Mouse (Mus musculus) liver, embryonic 11.5 days (tissue): Measurements from ENCODE around the gene Btbd35f21. TPM values are rescaled to one million over a fixed set of nuclear protein-coding genes. Genes with fewer than 3 reads are reported as not detected.
"Not testable (repeated sequence)": the region's sequence is repeated elsewhere in the genome, so short reads cannot be mapped to it uniquely, and the experiment has no call there.

Experiments
- ATAC-seq: fragments of 200-750 bp; cut with Nextera tagmentation; replicated peaks from 2 replicates; pipeline ENCODE4 v1.8.0; 2017; ENCODE audit warnings: moderate number of reproducible peaks, mild to moderate bottlenecking, moderate TSS enrichment, moderate library complexity; ENCODE audit not compliant: low FRiP score
- DNase-seq: peaks from one replicate; pipeline ENCODE4 v3.0.0-alpha.2; 2017; ENCODE audit warnings: low spot score
- H3K27ac ChIP-seq: fragments of 300-500 bp; sonication (generic); 2 replicates; pipeline ENCODE4 v1.5.1; 2014; ENCODE audit warnings: mild to moderate bottlenecking, low read depth, low read length, control low read depth
- H3K27me3 ChIP-seq: fragments of 300-500 bp; sonication (generic); replicated peaks from 2 replicates; pipeline ENCODE4 v1.6.1; 2014; ENCODE audit warnings: low read length, mixed read lengths; ENCODE audit not compliant: control insufficient read depth, insufficient read depth
- H3K36me3 ChIP-seq: fragments of 300-500 bp; sonication (generic); 2 replicates; pipeline ENCODE4 v1.6.1; 2014; ENCODE audit warnings: mild to moderate bottlenecking, low read length, moderate library complexity, mixed read lengths; ENCODE audit not compliant: control insufficient read depth, insufficient read depth
- H3K4me1 ChIP-seq: fragments of 300-500 bp; sonication (generic); replicated peaks from 2 replicates; pipeline ENCODE4 v1.6.1; 2014; ENCODE audit warnings: low read length, mixed read lengths; ENCODE audit not compliant: control insufficient read depth, insufficient read depth
- H3K4me2 ChIP-seq: fragments of 300-500 bp; sonication (generic); 2 replicates; pipeline ENCODE4 v1.6.1; 2014; ENCODE audit warnings: mild to moderate bottlenecking, control low read depth, moderate library complexity
- H3K4me3 ChIP-seq: fragments of 300-500 bp; sonication (generic); 2 replicates; pipeline ENCODE4 v1.5.1; 2014; ENCODE audit warnings: low read depth, low read length, control low read depth
- H3K9ac ChIP-seq: fragments of 300-500 bp; sonication (generic); 2 replicates; pipeline ENCODE4 v1.6.1; 2014; ENCODE audit warnings: low read depth, low read length, control low read depth
- H3K9me3 ChIP-seq: fragments of 300-500 bp; sonication (generic); 2 replicates; pipeline ENCODE4 v1.6.1; 2016; ENCODE audit warnings: low read length, inconsistent platforms, mixed read lengths; ENCODE audit not compliant: control insufficient read depth
- WGBS: fragments of 180-500 bp; shearing (Covaris S2); extraction: QIAGEN DNeasy Blood & Tissue Kit; methylation state at CpG from one replicate; pipeline ENCODE4 v1.1.7; 2014; 5-methylcytosine and 5-hydroxymethylcytosine counted together
- polyA plus RNA-seq: library from polyadenylated mRNA; unstranded; fragments of >200 nt; fragmentation: Nextera tagmentation; extraction: Ambion mirVana; gene quantifications from 2 replicates; pipeline ENCODE4 v1.2.1, GENCODE M21; 2014

The Btbd35f21 gene
- polyA plus RNA-seq: not detected in 2 replicates

GRCm38 (mm10) chrX:32725809-32726208 lies at the start of gene Btbd35f21:
Gene Btbd35f21 (plus strand): TSS chrX:32726109.
- not testable (repeated sequence) for H3K27me3 ChIP-seq, H3K36me3 ChIP-seq, H3K4me1 ChIP-seq, H3K4me3 ChIP-seq, ATAC-seq, DNase-seq, H3K4me2 ChIP-seq, H3K9me3 ChIP-seq, H3K27ac ChIP-seq, H3K9ac ChIP-seq
- WGBS: no CpG with 5 or more reads among the region's 2 CpGs

Other genes with a start within 250 kb of the Btbd35f21 start
- gene Btbd35f1, start 166.1 kb upstream of the Btbd35f21 start, polyA plus RNA-seq: not detected in 2 replicates
- gene Gm5926, start 75.4 kb upstream of the Btbd35f21 start, polyA plus RNA-seq: not detected in 2 replicates
- not detected in 2 replicates for gene Btbd35f30, start 168.5 kb downstream of the Btbd35f21 start, polyA plus RNA-seq
- not detected in 2 replicates for gene Gm21789, start 215.7 kb downstream of the Btbd35f21 start, polyA plus RNA-seq
- gene Btbd35f5, start 247.8 kb downstream of the Btbd35f21 start, polyA plus RNA-seq: not detected in 2 replicates